Mouse (Mus musculus): ENCODE data around the gene Ucp1.

The Ucp1 gene

DNA sequence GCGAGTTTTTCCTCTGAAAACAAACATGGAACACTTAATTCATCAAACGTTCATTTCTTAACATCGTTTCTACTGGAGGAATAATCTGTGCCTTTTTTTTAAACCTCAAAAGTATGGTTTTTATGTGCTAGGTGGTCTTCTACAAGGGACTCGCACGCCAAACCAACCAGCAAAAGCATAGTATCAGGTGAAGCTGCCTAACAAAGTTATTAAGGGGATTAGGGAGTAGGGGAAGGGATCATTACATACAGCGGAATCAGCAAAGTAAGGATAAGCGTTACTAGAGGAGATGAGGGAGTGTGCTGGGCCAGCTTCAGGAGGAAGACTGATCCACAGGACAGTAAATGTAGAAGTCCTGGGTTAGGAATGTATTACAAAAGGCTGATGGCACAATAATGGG is 42.7 kb downstream of the Ucp1 start:
- no peak for DNase-seq

DNA sequence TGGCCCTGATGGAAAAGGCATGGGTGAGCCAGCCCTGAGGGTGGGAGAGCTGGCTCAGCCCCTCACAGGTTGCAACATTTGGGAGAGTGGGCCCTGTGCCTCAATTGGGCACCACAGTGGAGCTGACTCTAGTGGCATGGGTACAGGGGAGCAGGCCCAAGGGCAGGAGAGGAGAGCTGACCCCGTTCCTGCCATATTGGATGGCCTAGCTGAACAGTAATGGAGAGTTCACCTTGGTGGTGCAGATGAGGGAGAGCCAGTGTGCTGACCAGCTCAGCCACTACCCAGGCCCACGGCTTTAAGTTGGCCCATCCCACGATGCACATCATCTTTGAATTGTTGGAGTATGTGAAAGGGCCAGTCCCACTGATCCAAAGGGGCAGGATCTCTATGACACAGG is 51.9 kb downstream of the Ucp1 start:
- DNase-seq: no peak

DNA sequence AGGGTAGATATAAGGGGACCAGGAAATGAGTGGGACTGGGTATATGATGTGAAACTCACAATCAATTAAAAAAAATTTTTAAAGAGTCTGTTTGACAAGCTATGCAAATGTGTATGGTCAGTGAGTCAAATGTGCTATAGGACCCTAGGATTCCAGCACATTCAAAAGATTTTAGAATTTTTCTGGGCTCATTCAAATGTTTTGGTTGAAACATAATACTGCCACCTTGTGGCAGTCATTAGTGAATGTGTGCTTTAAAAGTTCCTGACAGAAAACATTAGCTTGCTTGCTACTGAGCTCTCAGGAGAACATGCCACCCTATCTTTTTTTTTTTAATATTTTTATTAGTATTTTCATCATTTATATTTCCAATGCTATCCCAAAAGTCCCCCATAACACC is 52.5 kb downstream of the Ucp1 start:
- no peak for DNase-seq
